Mouse (Mus musculus): Measurements from ENCODE around the gene Egfem1.

Gene Egfem1

DNA sequence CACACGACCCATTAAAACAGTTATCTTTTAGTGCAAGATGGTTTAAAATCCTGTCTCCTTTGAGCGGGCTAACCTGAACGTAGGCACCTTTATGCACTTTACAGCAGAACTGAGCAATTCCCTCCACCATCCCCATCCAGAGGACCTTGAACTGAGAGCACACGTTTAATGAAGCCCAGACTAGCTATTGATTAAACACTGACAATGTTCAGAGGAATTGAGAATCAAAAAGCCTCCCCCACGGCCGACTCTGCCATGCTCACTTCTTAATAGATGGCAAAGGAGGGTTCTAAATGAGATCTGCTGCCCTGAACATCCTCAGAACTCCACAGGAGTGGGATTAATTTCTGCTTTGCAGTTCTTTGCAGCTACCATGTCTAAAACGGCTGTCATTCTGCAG, 520.3 kb downstream of the Egfem1 start:
- no peak overlapping the region for H3K4me3 ChIP-seq (replicated peaks; ENCODE audit: low read length)
- TF ChIP-seq POU5F1 (IDR thresholded peaks at IDR 0.05; ENCODE audit: borderline replicate concordance, low read length) (no peak), NANOG (IDR thresholded peaks at IDR 0.05; ENCODE audit: borderline replicate concordance, low read length) (no peak), CTCF (conservative IDR thresholded peaks at IDR 0.05; ENCODE audit: low read length) (no peak)
- no peaks in the 10 kb centered on the region for H3K27me3 ChIP-seq (ENCODE audit: insufficient read depth, low read length)
- H3K36me3 ChIP-seq (ENCODE audit: insufficient read depth, low read length): no peaks in the 10 kb centered on the region
- no peaks in the 10 kb centered on the region for H3K9me3 ChIP-seq (ENCODE audit: low read length)
- H3K4me1 ChIP-seq (replicated peaks; ENCODE audit: low read depth, low read length): no peaks in the 10 kb centered on the region

DNA sequence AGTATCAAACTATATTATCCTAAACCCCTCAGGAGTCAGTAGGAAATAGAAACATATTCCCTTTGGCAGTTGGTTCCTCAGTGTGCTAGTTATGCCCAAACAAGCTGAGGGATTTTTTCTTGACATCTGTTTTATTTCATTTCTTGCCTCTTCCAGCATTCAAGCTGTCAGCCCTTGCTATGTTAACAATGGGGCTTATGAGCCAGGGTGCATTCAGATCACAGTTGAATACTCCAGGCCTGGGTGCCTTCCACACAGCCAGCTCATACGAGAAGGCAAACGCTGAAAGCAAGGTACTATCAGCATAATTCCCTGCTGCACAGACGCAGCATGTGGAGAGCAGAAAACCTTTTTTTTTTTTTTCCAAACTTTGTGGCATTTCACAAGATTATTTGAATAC, 526.9 kb downstream of the Egfem1 start:
- no peaks in the 10 kb centered on the region for H3K27me3 ChIP-seq (ENCODE audit: insufficient read depth, low read length)
- TF ChIP-seq NANOG (IDR thresholded peaks at IDR 0.05; ENCODE audit: borderline replicate concordance, low read length): no peak
- no peaks in the 10 kb centered on the region for H3K9me3 ChIP-seq (ENCODE audit: low read length)
- no peak overlapping the region for H3K4me3 ChIP-seq (replicated peaks; ENCODE audit: low read length)
- H3K4me1 ChIP-seq (replicated peaks; ENCODE audit: low read depth, low read length): no peaks in the 10 kb centered on the region
- no peaks in the 10 kb centered on the region for H3K36me3 ChIP-seq (ENCODE audit: insufficient read depth, low read length)

DNA sequence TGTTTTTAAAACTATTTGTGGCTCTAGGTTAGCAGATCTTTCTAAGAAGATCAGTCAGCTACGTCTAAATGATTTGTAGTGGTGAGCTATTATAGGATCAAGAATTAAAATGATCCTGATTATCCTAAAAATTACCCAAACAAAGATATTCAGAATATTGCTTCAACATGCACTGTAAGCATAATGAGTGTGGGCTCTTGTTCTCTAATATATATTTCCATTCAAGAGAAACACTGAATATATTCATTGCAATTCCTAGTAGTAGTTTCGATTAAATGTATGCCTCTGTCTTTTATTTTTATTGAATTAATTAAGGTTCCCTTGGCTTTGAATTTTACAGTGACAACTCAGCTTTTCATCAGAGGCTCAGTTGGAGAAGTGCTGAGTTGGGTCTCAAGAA, 527.4 kb downstream of the Egfem1 start:
- Histone ChIP-seq H3K4me1 (replicated peaks; ENCODE audit: low read depth, low read length) (no peaks in the 10 kb centered on the region), H3K9me3 (ENCODE audit: low read length) (no peaks in the 10 kb centered on the region), H3K36me3 (ENCODE audit: insufficient read depth, low read length) (no peaks in the 10 kb centered on the region), H3K27me3 (ENCODE audit: insufficient read depth, low read length) (no peaks in the 10 kb centered on the region), H3K4me3 (replicated peaks; ENCODE audit: low read length) (no peak overlapping the region)
- TF ChIP-seq POU5F1 (IDR thresholded peaks at IDR 0.05; ENCODE audit: borderline replicate concordance, low read length): no peak
- no peak for TF ChIP-seq CTCF (conservative IDR thresholded peaks at IDR 0.05; ENCODE audit: low read length)
- no peak for TF ChIP-seq NANOG (IDR thresholded peaks at IDR 0.05; ENCODE audit: borderline replicate concordance, low read length)

DNA sequence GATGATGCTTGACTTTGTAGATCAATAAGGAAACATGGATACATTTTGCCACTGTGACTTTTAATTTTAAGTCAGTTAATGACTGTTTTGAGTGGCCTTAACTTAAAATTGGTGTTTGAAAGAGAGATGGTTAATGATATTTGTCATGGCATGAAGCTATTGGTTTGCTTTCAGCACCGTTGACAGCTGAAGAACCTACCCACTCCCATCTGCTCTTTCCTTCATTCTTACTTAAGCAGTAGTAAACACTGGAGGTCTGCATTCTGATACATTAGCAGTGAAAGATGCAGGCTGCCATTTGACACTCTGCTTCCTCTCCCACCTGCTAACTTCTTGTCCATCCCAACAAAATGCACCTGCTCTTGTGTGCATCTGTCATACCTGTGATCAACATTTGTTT, 537.8 kb downstream of the Egfem1 start:
- Histone ChIP-seq H3K4me1 (replicated peaks; ENCODE audit: low read depth, low read length) (no peaks in the 10 kb centered on the region), H3K9me3 (ENCODE audit: low read length) (no peaks in the 10 kb centered on the region), H3K36me3 (ENCODE audit: insufficient read depth, low read length) (no peaks in the 10 kb centered on the region), H3K27me3 (ENCODE audit: insufficient read depth, low read length) (no peaks in the 10 kb centered on the region), H3K4me3 (replicated peaks; ENCODE audit: low read length) (no peak overlapping the region)
- TF ChIP-seq NANOG (IDR thresholded peaks at IDR 0.05; ENCODE audit: borderline replicate concordance, low read length) (no peak), POU5F1 (IDR thresholded peaks at IDR 0.05; ENCODE audit: borderline replicate concordance, low read length) (no peak), CTCF (conservative IDR thresholded peaks at IDR 0.05; ENCODE audit: low read length) (no peak)

DNA sequence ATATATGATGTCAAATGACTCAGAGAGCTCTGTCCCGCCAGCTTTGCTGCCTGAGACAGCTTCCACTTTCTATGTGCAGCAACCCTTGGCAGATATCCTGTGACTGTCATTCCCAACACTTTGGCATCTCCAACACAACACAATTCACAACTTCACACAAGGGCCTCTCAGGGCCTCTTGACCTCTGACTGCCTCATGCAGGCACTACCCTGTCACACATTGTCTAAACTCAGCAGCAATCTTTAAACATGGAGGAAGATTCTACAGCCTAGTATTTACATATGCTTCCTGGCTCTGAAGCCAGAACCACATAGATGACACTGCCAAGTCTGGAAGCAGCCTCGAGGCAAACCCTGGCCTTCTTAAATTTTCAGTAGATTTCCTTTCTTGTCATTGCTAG, 558.0 kb downstream of the Egfem1 start:
- Histone ChIP-seq H3K4me1 (replicated peaks; ENCODE audit: low read depth, low read length) (no peaks in the 10 kb centered on the region), H3K36me3 (ENCODE audit: insufficient read depth, low read length) (no peaks in the 10 kb centered on the region), H3K9me3 (ENCODE audit: low read length) (no peaks in the 10 kb centered on the region), H3K4me3 (replicated peaks; ENCODE audit: low read length) (no peak overlapping the region), H3K27me3 (ENCODE audit: insufficient read depth, low read length) (no peaks in the 10 kb centered on the region)
- no peak for TF ChIP-seq POU5F1 (IDR thresholded peaks at IDR 0.05; ENCODE audit: borderline replicate concordance, low read length)
- TF ChIP-seq NANOG (IDR thresholded peaks at IDR 0.05; ENCODE audit: borderline replicate concordance, low read length): no peak
- no peak for TF ChIP-seq CTCF (conservative IDR thresholded peaks at IDR 0.05; ENCODE audit: low read length)

DNA sequence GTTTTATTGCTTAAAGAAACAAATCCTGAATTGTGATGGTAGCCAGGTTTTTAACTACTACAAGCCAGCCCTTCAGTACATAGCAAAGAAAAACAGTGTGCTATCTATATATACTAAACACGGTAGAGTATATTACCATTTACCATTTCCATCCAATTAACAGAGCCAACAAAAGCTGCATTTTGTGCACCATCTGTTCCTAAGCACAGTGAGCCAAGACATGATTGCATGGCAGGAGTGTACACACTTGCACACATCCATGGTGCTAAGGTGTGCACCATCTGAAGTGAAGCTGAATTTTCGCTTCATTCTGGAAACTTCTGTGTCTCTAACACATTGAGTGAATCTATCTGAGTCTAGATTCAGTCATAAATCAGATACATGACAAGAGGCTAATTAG, 585.0 kb downstream of the Egfem1 start:
- H3K27me3 ChIP-seq (ENCODE audit: insufficient read depth, low read length): no peaks in the 10 kb centered on the region
- no peaks in the 10 kb centered on the region for H3K36me3 ChIP-seq (ENCODE audit: insufficient read depth, low read length)
- H3K9me3 ChIP-seq (ENCODE audit: low read length): peaks cover 6% of the 10 kb centered on the region
- H3K4me3 ChIP-seq (replicated peaks; ENCODE audit: low read length): no peak overlapping the region
- H3K4me1 ChIP-seq (replicated peaks; ENCODE audit: low read depth, low read length): no peaks in the 10 kb centered on the region
- TF ChIP-seq NANOG (IDR thresholded peaks at IDR 0.05; ENCODE audit: borderline replicate concordance, low read length): no peak

DNA sequence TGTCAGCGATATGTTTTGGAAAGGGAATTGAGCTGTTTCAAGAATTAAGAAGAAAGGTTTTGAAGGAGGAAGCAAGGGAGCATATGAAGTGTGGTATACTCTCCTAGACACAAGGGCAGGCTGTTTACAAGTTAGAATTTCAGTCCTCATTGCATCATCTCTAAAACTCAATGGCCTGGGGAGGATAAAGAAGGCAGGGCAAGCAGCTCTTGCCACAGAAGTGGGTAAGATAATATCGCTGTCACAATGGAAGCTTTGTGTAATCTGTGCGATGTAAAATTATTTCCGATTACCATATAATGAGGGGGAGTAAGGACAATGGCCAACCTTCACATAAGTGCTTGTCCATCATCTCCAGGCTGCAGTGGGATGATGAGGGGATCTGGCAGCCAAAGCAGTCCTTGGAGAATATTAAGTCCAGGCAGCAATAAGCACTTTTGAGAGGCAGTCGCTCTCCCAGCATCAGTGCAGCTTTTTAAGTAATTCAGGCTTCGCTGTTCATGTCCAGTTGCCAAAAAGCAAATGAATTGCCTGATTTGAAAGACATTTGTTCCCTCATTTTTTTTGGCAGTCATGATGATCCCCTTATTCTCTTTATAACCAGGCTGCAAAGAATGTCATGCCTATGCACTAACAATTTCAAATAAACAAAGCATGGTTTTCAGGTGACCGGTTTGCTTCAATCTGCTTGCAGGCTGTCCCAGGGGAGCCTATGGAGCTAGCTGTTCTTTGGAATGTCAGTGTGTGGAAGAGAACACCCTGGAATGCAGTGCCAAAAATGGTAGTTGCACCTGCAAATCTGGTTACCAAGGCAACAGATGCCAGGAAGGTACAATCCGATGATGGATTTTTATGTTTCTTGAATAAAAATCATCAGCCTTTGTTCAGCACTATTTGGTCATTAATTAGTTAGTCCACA, 607.8 kb downstream of the Egfem1 start:
- Histone ChIP-seq H3K36me3 (ENCODE audit: insufficient read depth, low read length) (no peaks in the 10 kb centered on the region), H3K27me3 (ENCODE audit: insufficient read depth, low read length) (no peaks in the 10 kb centered on the region), H3K4me3 (replicated peaks; ENCODE audit: low read length) (no peak overlapping the region), H3K4me1 (replicated peaks; ENCODE audit: low read depth, low read length) (no peaks in the 10 kb centered on the region), H3K9me3 (ENCODE audit: low read length) (no peaks in the 10 kb centered on the region)
- no peak for TF ChIP-seq POU5F1 (IDR thresholded peaks at IDR 0.05; ENCODE audit: borderline replicate concordance, low read length)
- no peak for TF ChIP-seq CTCF (conservative IDR thresholded peaks at IDR 0.05; ENCODE audit: low read length)
- TF ChIP-seq NANOG (IDR thresholded peaks at IDR 0.05; ENCODE audit: borderline replicate concordance, low read length): no peak

DNA sequence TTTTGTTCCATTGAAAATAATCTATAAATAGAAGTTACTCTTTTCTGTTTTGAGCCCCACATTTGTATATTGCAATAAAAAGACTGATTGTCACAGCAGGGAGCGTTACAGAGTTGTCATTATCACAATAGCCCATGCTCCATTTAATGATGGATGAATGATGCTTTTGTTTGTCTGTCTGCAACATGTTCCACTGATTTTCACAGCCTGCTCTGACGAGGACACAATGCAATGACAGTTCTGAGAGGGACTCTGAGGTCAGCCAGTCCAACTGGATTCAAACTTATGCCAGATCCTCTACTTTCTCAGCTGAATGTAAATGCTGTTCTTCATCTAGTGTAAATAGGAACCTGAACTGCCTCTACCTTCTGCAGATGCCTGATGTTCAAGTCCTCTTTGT, 619.3 kb downstream of the Egfem1 start:
- TF ChIP-seq NANOG (IDR thresholded peaks at IDR 0.05; ENCODE audit: borderline replicate concordance, low read length) (peak; percentile 33; the same call in 1 of the 2 replicates), POU5F1 (IDR thresholded peaks at IDR 0.05; ENCODE audit: borderline replicate concordance, low read length) (no peak)
- Histone ChIP-seq H3K9me3 (ENCODE audit: low read length) (no peaks in the 10 kb centered on the region), H3K27me3 (ENCODE audit: insufficient read depth, low read length) (no peaks in the 10 kb centered on the region), H3K36me3 (ENCODE audit: insufficient read depth, low read length) (no peaks in the 10 kb centered on the region), H3K4me1 (replicated peaks; ENCODE audit: low read depth, low read length) (no peaks in the 10 kb centered on the region), H3K4me3 (replicated peaks; ENCODE audit: low read length) (no peak overlapping the region)

DNA sequence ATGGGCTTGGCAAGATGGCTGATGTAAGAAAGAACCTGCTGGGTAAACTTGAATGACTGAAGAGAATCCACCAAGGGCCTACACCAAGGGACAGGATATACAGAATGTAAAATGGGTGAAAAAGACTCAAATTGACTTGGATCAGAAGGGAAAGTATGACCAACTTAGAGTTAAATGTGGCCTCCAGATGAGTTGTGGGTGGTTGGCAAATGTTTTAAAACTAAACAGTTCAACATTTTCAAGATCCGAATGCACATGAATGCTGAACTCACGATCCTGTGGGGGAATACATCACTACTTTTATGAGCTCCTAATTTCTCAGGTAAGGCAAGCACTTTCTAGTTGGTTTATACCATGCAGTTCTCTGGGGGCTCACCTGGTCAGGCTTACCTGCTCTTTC, 625.0 kb downstream of the Egfem1 start:
- Histone ChIP-seq H3K4me3 (replicated peaks; ENCODE audit: low read length) (no peak overlapping the region), H3K36me3 (ENCODE audit: insufficient read depth, low read length) (no peaks in the 10 kb centered on the region), H3K9me3 (ENCODE audit: low read length) (no peaks in the 10 kb centered on the region), H3K27me3 (ENCODE audit: insufficient read depth, low read length) (no peaks in the 10 kb centered on the region), H3K4me1 (replicated peaks; ENCODE audit: low read depth, low read length) (no peaks in the 10 kb centered on the region)
- no peak for TF ChIP-seq CTCF (conservative IDR thresholded peaks at IDR 0.05; ENCODE audit: low read length)
- TF ChIP-seq POU5F1 (IDR thresholded peaks at IDR 0.05; ENCODE audit: borderline replicate concordance, low read length): no peak
- TF ChIP-seq NANOG (IDR thresholded peaks at IDR 0.05; ENCODE audit: borderline replicate concordance, low read length): no peak

Measured in E14TG2a.4 (cell line).